Mouse (Mus musculus) hindbrain, embryonic 14.5 days (tissue): Measurements from ENCODE around the gene Homer2. TPM values are rescaled to one million over a fixed set of nuclear protein-coding genes. Genes with fewer than 3 reads are reported as not detected.

Experiments used
- ATAC-seq: fragments of 200-750 bp; cut with Nextera tagmentation; 2 replicates; pipeline ENCODE4 v1.8.0; 2017; ENCODE audit warnings: moderate number of reproducible peaks, mild to moderate bottlenecking, moderate TSS enrichment, moderate library complexity; ENCODE audit not compliant: low FRiP score
- DNase-seq: peaks from one replicate; pipeline ENCODE4 v3.0.0-alpha.2; 2015; ENCODE audit warnings: low spot score
- H3K27ac ChIP-seq: fragments of 300-500 bp; sonication (generic); 2 replicates; pipeline ENCODE4 v1.5.1; 2014; ENCODE audit warnings: mild to moderate bottlenecking, moderate library complexity
- H3K27me3 ChIP-seq: fragments of 300-500 bp; sonication (generic); 2 replicates; pipeline ENCODE4 v1.6.1; 2014; ENCODE audit warnings: mild to moderate bottlenecking, low read length, mixed read lengths; ENCODE audit not compliant: control insufficient read depth, insufficient read depth
- H3K36me3 ChIP-seq: fragments of 300-500 bp; sonication (generic); replicated peaks from 2 replicates; pipeline ENCODE4 v1.6.1; 2014; ENCODE audit not compliant: control insufficient read depth, insufficient read depth
- H3K4me1 ChIP-seq: fragments of 300-500 bp; sonication (generic); replicated peaks from 2 replicates; pipeline ENCODE4 v1.6.1; 2014; ENCODE audit warnings: antibody characterized with exemption, low read length, mixed read lengths; ENCODE audit not compliant: control insufficient read depth, insufficient read depth
- H3K4me2 ChIP-seq: fragments of 300-500 bp; sonication (generic); replicated peaks from 2 replicates; pipeline ENCODE4 v1.6.1; 2014; ENCODE audit warnings: mild to moderate bottlenecking, moderate library complexity
- H3K4me3 ChIP-seq: fragments of 300-500 bp; sonication (generic); replicated peaks from 2 replicates; pipeline ENCODE4 v1.5.1; 2014; ENCODE audit warnings: mild to moderate bottlenecking, low read length
- H3K9ac ChIP-seq: fragments of 300-500 bp; sonication (generic); 2 replicates; pipeline ENCODE4 v1.6.1; 2014
- H3K9me3 ChIP-seq: fragments of 300-500 bp; sonication (generic); 2 replicates; pipeline ENCODE4 v1.6.1; 2016; ENCODE audit warnings: low read length; ENCODE audit not compliant: control insufficient read depth
- WGBS: fragments of 180-500 bp; shearing (Covaris S2); extraction: QIAGEN DNeasy Blood & Tissue Kit; methylation state at CpG from one replicate; pipeline ENCODE4 v1.1.7; 2014; 5-methylcytosine and 5-hydroxymethylcytosine counted together
- polyA plus RNA-seq: library from polyadenylated mRNA; unstranded; fragments of >200 nt; fragmentation: Nextera tagmentation; extraction: Ambion mirVana; gene quantifications from 2 replicates; pipeline ENCODE4 v1.2.1, GENCODE M21; 2014

Gene Homer2
- polyA plus RNA-seq: 25.7 and 27.8 TPM in 2 replicates

DNA sequence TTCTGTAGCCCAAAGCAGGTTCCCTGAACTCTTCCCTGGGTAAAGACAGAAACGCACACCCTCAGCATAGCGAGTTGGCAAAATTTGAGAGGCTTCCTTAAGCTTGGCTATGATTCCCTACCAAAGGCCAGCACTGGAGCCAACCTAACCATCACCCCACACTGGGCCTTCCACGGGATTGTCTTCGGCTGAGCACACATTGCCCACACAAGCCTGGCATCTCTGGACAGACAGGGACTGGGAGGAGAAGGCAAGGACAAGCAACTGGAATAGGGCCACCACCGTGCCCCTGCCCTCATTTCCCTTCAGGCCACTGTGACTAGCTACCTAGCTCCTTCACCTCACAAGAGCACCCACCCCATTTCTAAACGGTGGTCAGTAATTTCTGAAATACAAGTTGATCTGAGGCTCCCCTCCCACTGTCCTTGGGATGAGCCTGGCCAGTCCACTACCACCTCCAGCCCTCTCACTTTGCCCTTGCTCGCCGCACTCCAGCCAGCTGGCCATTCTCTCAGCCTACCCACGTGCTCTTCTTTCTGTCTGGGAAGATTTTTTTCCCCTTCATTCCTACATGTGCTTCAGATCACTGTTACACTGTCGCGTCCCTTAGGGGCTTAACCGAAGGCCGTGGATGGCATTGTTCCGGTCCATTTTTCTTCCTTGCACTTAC is at the start of gene Homer2:
Homer2 (minus strand) TSS at position 57 of the 670 bp plus-strand sequence.
- DNase-seq: no peak

DNA sequence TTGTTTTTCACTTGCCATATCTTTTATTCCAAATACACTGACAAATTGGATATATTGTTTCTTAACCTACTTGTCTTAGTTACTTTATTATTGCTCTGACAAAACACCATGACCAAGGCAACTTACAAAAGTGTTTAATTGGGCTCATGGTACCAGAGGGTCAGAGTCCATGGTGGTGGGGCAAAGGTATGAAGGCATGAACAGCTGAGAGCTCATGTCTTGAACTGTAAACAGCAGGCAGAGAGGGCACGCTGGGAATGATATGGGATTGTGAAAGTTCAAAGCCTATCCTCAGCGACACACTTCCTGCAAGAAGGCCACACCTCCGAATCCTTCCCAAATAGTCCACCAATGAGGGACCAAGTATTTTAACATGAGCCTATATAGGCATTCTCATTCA is 40.6 kb upstream of the Homer2 start:
- no peaks in the 10 kb centered on the region for H3K36me3 ChIP-seq
- H3K4me1 ChIP-seq: no peaks in the 10 kb centered on the region
- H3K9me3 ChIP-seq: no peaks in the 10 kb centered on the region
- WGBS: 92% methylated on average over 3 of the region's 3 CpGs
- no peak overlapping the region for H3K4me3 ChIP-seq
- DNase-seq (no peak), ATAC-seq (no peak)
- H3K4me2 ChIP-seq: no peak overlapping the region
- no peaks in the 10 kb centered on the region for H3K27me3 ChIP-seq
- no peak overlapping the region for H3K27ac ChIP-seq
- no peak overlapping the region for H3K9ac ChIP-seq

More for the DNA sequence above, at the start of gene Homer2:
- peak; percentile 15; the same call in 1 of the 2 replicates for ATAC-seq
- peak within 1 kb of the TSS; percentile 71 for H3K27ac ChIP-seq
- 72% methylated on average over 14 of the region's 14 CpGs for WGBS
- H3K9ac ChIP-seq: peak within 1 kb of the TSS; percentile 77
- H3K4me1 ChIP-seq: peaks cover 10% of the 10 kb centered on the region
- peak within 1 kb of the TSS; percentile 75 for H3K4me3 ChIP-seq
- no peaks in the 10 kb centered on the region for H3K27me3 ChIP-seq
- 0 out of 2 replicates have a peak, but pooled peaks cover 5% of the 10 kb centered on the region for H3K9me3 ChIP-seq
- no peaks in the 10 kb centered on the region for H3K36me3 ChIP-seq
- peak within 1 kb of the TSS; percentile 74 for H3K4me2 ChIP-seq

DNA sequence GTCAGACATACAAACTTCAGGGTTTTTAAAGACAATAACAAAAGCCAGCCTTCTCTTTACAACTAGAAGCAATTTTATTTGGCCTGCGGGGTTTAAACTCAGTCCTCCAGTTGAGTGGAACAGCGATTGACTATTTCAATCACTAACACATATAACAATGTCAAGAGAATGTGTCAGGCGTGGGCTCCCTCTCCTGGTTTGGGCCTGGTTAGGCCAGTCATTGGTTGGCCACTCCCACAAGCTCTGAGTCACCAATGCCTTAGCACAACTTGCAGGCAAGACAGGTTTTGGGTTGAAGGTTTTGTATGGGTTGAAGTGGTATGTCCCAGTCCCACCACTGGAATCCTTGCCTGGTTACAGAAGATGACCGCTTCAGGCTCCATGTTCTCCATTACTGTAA is 36.8 kb upstream of the Homer2 start:
- no peak overlapping the region for H3K27ac ChIP-seq
- no peak overlapping the region for H3K4me3 ChIP-seq
- H3K27me3 ChIP-seq: no peaks in the 10 kb centered on the region
- DNase-seq (no peak), ATAC-seq (no peak)
- H3K36me3 ChIP-seq: no peaks in the 10 kb centered on the region
- H3K4me2 ChIP-seq: no peak overlapping the region
- 80% methylated on average over 4 of the region's 4 CpGs for WGBS
- H3K9ac ChIP-seq: no peak overlapping the region
- H3K4me1 ChIP-seq: no peaks in the 10 kb centered on the region
- H3K9me3 ChIP-seq: no peaks in the 10 kb centered on the region

DNA sequence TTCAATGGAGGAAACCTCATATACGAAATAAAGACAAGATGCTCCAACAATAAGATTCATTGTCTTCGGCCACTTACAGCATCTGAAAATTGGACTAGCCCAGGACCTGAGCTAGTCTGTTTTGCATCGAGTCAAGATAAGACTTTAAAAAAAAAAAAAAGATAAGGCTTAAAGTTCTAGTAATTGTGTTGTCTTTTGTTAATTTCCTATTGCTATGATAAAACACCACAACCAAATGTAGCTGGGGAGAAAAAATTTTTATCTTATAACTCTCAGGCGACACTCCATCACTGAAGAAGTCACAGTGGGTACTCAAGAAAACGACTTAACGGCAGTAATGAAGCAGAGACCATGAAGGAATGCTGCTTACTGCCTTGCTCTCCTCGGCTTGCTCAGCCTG is 32.7 kb upstream of the Homer2 start:
- no peaks in the 10 kb centered on the region for H3K4me1 ChIP-seq
- DNase-seq: no peak
- H3K9me3 ChIP-seq: no peaks in the 10 kb centered on the region
- H3K27me3 ChIP-seq: no peaks in the 10 kb centered on the region
- H3K27ac ChIP-seq: no peak overlapping the region
- no peak overlapping the region for H3K4me3 ChIP-seq
- 91% methylated on average over 7 of the region's 7 CpGs for WGBS
- no peaks in the 10 kb centered on the region for H3K36me3 ChIP-seq
- no peak overlapping the region for H3K9ac ChIP-seq
- H3K4me2 ChIP-seq: no peak overlapping the region
- ATAC-seq: no peak

DNA sequence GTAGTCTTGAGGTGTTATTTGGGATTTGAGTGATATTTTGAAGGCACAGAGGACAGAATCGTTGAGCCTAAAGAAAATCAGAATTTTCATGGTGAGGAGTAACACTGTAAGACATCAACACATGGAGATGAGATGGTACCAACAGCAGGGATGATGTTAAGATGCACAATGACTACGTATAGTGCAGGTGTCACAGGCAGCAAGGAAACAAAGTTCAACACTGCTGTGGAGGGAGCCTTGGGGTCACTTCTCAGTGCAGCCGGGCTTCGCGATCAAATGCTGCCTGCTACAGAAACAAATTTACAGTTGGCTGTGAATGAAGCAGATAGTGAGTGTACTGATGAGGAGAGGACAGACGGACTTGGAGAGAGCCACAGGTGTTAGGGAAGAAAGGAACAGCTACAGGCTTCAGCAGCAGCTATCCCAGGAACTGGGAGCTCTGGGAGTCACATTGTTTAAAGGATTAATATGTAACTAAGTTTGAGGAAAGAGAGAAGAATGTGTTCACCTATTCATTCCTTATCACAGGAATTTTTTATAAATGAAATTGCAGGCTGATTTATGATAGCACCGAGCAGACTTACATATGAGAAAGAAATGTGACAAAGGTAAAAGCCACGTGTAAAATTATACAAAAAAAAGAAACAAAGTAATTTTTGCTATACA is 31.5 kb upstream of the Homer2 start:
- no peaks in the 10 kb centered on the region for H3K27me3 ChIP-seq
- H3K9me3 ChIP-seq: no peaks in the 10 kb centered on the region
- H3K4me3 ChIP-seq: no peak overlapping the region
- H3K4me2 ChIP-seq: no peak overlapping the region
- ATAC-seq (no peak), DNase-seq (no peak)
- no peaks in the 10 kb centered on the region for H3K36me3 ChIP-seq
- no peak overlapping the region for H3K9ac ChIP-seq
- 83% methylated on average over 8 of the region's 8 CpGs for WGBS
- no peaks in the 10 kb centered on the region for H3K4me1 ChIP-seq
- no peak overlapping the region for H3K27ac ChIP-seq

DNA sequence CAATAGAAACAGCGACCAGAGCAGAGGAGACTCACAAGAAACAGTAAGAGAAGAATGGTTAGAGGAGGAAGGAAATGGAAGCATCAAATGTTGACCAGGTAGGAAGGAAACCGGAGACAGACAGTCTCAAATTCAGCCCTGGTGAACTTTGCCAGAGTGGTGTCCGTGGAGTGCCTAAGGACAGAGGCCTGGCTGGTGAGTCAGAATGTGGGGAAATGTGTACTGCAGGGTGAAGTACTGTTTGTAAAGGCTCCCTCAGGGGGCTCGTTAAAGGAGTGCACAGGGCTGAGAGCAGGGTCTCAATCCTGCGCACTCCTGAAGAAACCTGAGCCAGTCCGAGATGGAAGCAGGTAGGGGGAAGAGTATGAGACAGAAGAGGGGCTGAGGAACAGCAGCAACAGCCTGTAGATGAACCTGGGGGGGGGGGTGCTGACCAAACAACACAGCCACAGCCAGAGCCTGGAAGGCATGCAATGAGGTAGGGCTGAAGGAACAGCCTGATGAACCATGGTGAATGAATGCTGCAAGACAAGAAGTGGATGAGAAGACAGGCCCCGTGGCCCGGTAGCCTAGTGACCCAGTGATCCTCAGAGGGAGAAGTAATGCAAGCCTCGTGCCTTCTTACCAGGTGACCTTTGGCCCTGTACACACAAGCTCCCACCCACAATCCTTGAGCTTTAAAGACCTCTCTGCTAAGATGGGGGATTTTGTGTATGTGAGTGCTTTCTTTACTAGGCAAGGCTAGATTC is 28.1 kb upstream of the Homer2 start:
- DNase-seq: no peak
- no peaks in the 10 kb centered on the region for H3K27me3 ChIP-seq
- WGBS: 72% methylated on average over 9 of the region's 9 CpGs
- ATAC-seq: no peak
- no peaks in the 10 kb centered on the region for H3K36me3 ChIP-seq
- no peak overlapping the region for H3K9ac ChIP-seq
- H3K9me3 ChIP-seq: no peaks in the 10 kb centered on the region
- H3K4me3 ChIP-seq: no peak overlapping the region
- no peak overlapping the region for H3K27ac ChIP-seq
- H3K4me1 ChIP-seq: no peaks in the 10 kb centered on the region
- no peak overlapping the region for H3K4me2 ChIP-seq

DNA sequence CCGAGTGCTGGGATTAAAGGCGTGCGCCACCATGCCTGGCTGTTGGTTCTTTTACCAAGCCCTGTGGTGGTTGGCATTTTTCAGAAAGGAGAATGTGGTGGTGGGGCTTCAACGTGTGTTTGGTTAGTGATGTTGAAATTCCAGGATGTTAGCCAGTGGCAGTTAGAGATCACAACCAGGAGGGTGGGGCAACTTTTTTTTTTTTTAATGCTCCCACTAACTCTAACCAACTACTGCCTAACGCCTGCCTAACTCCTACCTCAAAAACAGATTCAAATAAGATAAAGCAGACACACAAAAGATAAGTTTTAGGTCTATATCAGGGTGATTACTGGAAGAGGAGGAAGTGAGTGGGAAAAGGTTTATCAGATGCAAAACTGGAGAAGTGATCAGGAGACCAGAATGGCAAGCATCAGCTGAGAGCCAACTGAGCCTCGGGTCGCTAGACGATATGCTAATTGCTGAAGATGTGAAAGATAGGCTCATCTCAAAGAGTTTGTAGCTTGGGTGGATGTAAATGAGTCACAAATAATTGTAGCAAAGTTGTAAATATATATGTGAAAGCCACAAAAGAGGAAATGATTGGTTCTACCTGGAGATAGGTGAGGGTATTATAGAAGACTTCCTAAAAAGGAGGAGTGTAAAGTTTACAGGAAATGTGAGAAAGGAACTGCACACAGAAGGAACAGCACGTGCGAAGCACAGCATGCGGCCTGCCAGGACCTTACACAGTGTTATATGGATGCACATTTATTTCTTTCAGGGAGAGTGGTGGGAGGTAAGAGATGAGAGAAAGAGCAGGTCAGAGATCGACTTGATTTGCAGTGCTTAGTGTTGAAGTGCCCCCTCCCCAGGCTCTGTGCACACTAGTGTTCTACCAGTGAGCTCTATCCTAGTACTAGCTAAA is 25.1 kb upstream of the Homer2 start:
- no peak overlapping the region for H3K4me2 ChIP-seq
- H3K4me1 ChIP-seq: no peaks in the 10 kb centered on the region
- H3K27me3 ChIP-seq: no peaks in the 10 kb centered on the region
- H3K36me3 ChIP-seq: no peaks in the 10 kb centered on the region
- H3K27ac ChIP-seq: no peak overlapping the region
- H3K9me3 ChIP-seq: no peaks in the 10 kb centered on the region
- 85% methylated on average over 12 of the region's 12 CpGs for WGBS
- ATAC-seq (no peak), DNase-seq (no peak)
- no peak overlapping the region for H3K9ac ChIP-seq
- no peak overlapping the region for H3K4me3 ChIP-seq

DNA sequence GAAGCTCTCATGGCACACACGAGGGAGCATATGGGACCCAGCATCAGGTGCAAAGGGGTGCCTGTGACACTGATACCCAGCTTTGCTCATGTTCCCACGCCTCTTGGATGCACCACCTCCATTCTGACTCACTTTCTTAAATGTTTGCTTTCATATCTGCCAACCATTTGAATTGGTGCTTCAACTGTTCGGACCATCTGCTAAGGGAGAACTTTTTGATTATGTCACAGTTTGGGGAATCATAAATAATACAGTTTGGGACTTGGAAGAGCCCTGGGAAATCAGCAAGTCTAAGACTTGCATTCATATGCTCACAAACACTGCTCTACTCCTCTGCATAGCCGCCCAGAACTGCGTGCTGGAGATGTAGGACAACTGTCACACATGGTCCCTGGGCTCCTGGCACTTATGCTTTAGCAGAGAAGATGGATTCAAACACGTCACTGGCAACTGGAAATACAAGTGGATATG is 23.9 kb upstream of the Homer2 start:
- Histone ChIP-seq H3K9ac (no peak overlapping the region), H3K27me3 (no peaks in the 10 kb centered on the region), H3K4me3 (no peak overlapping the region), H3K4me1 (no peaks in the 10 kb centered on the region), H3K9me3 (no peaks in the 10 kb centered on the region), H3K36me3 (no peaks in the 10 kb centered on the region), H3K27ac (no peak overlapping the region), H3K4me2 (no peak overlapping the region)
- ATAC-seq: no peak
- WGBS: 90% methylated on average over 6 of the region's 6 CpGs
- no peak for DNase-seq
